Mouse (Mus musculus) adrenal gland, postnatal 36 days (tissue): ENCODE results near the gene Nfia. TPM values are rescaled to one million over a fixed set of nuclear protein-coding genes. Genes with fewer than 3 reads are reported as not detected.

Experiments
- DNase-seq, 2 experiments: peaks; one replicate each; pipeline ENCODE4 v3.0.0; 2021; ENCODE audit warnings: mixed read lengths in 1 of 2
- total RNA-seq, 2 experiments: library from RNA; stranded (reverse); gene quantifications; 2 replicates each; pipeline ENCODE4 v1.2.3; 2021

Nfia gene
- total RNA-seq, 2 experiments from 2014 or later: 124 to 204 TPM

DNA sequence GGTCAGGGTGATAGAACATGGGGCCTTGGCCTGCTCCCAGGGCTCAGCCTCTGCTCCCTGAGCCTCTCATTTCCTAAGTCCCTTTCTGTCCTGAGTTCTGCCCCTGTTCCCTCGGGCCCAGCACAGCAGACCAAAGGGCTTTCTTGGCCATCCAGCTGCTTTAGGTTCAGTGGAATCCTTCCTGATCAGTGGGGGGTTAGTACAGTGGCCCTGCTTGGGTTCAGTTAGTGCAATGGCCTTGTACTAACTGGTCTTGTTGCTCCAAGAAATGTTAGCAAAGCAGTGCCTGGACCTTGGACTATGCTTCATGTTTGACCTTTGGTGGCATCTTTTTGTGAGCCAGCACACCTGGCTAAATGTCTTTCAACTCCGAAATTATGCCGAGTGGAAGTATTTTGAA lies 66.1 kb downstream of the Nfia start:
- peak; percentile 36 to 46 for DNase-seq

DNA sequence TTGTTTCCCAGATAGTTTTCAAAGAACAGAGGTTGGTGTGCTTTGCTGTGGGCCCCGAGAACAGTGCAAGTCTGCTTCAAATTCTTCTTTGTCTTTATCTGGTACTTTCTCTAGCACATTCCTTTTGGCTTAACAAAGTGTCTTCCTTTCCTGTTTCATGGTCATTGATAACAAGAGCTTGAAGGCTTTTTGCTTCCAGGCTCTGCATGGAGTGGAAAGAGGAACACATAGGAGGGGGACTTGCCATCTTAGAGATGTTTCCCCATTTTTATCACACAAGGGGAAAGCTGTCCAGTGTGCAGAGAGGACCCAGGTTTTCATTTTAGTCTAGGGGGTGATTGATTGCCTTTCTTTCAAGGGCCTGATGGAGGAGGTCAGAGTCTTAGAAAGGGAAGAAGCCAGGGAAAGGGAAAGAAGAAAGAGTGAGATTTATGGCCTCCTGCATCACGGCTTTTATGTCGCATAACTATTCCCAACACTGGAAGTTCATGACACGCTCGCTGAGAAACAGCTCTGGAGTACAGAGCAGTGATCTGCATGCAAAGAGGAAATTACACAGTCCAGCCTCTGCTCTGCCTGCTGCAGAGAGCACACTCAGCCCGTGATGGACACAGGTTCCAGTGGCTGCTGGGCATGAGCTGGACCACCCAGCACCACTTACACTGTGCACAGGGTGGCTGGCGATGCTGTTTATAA lies 67.0 kb downstream of the Nfia start:
- no peak for DNase-seq

DNA sequence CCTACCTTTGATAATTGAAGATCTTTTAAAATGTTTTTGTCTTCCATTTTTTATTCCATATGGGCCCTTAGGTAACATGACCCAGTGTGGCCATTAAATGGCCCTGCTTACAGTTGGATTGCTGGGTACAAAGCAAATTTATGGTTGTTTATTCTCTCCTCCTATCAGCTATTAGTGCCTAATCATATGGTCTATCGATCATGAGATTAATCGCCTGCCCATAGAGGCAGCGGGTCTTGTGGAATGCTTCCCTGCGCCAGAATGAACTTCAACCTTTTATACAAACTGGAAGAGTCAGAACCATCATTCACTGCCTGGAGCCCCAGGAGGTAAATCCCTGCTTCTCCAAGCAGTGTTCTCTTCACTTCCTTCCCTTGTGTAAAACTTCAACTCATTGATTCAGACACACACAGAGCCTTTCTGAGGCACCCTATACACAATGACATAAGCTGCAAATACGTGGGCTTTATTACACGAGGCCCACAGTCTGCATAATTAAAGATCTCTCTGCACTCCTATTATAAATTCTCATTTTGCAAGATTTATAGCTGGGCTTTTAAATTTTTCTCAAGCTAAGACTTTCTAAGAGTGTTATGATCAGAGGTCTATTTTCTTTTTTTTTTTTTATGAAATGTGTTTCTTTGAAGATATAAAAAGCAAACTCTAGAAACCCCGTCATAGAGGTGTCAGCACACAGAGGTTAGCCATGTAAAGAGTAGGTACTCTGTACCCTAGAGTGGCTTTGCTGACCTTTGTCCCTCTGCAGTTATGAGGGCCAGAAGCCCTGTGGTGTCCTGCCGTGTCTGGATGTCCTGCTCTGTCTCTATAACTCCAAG lies 67.9 kb downstream of the Nfia start:
- no peak for DNase-seq

DNA sequence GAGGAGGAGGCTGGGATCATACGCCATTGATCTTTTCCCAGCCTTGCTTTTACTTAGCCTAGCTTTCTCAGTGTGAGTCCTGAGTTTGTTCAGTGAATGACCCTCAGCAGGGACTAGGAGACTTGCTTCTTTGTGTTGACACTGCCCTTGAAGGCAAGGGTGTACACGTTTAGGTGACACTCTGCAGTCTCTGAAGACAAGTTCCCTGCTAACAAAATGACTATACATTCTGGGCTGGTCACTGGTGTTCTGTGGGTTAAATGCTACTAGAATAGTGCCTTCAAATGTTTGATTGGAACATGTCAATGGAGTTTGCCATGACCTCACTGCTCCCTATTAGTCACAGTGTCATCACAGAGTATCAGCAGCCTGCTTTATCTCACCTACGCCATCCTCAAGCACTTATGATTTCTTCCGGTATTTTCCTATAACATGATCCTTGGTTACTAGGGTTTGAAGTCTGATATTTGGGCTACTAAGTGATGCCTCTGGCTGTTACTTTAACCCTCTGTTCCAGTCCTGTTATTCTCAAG lies 68.6 kb downstream of the Nfia start:
- DNase-seq: no peak

DNA sequence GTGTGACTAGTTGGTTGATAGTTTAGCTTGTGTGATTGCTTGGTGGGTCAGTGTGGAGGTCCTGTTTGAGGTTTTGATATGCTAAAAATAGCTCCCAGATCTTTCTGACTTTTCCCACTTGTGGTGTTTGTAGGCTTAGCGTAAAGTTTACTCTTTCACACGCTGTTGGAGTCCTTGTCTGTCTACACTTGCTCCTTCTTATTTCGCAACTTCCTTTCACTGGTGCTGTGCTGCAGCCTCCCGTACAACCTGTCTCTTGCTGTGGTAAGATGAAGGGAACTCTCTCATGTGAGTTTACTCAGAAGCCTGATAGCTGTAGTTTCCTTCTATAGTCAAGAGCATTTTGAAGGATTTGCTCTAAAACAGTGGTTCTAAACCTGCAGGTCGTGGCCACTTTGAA lies 69.2 kb downstream of the Nfia start:
- DNase-seq: no peak

DNA sequence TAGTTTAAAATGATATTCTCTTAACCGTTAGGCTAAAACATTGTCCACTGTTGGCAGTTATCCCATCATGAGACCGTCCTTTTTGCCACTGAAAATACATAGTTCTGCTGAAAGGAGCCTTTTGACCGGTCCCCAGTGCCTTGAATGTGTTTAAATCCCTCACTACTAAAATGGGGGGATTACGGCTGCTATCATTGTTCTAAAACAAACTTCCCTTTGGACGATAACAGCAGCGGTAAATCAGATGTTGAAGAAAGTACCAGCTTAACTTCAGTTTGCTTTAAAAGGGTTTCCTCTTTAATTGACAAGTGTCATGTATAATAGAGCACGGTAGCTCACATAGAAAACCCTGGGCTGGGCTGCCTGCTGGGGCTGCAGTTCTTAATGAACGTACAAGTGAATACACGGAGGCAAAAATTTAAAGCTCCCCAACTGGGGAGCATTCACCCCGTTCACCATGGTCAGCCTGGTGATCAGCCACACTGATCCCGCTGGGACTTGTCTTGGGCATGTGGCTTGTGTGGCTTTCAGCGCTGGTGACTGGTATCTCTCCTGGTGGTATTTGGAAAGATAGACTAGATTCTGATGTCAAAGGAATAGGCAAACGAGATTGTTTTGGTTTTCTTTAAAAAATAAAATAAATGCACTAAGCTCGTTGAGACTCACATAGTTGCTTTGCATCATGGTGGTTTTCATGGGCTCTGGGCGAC lies 71.6 kb downstream of the Nfia start:
- DNase-seq: no peak

DNA sequence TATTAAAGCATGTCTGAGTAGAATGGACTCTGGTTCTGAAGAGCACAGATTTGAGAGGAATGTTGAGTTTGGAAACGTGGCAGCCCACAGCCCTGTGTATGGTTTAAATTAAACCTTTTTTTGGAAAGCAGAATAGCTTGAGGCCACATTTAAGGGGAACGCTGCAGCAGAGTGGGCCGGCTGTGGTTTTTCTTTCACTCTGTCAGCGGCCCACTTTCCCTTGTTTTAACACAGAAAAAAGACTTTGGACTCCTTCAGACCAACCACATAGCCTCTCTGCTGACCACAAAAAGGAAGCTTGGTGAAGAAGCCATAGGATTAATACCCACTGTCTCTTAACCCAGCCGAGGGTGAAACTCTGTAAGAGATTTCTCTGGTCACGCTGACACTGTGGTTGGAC lies 72.4 kb downstream of the Nfia start:
- no peak for DNase-seq

DNA sequence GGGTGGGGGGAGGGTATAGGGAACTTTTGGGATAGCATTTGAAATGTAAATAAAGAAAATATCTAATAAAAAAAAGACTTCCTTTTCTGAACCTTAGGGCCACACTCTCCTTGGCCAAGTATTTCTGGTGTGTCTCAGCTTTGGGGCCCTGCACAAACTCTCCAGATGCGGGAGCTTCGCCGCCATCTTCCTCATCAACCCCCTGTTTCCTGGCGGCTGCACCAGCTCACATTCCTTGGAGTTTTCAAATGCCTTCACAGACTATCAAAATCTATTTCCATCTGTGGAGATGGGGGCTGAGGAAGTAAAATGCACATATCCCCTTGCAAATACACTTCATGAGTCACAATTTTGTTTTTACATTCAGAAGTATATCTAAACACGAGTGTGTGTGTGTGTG lies 75.1 kb downstream of the Nfia start:
- DNase-seq: no peak

DNA sequence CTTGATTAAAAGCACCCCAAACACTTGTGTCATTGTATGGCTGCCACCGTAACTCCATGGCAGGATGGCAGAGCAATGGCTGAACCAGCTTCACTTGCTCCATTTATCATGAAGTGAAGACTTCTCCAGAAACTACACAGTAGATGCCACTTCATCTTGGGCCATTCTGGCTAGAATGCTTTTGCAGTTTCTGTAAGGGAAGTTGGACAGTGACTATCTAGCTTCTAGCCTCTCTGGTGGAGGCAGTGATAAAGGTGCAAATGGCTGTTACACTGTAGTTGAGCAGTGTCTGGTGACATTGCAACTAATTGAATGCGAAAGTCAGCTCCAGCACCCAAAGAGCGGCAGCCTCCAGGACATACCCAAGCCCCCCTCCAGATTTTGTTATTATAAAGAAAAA lies 78.5 kb downstream of the Nfia start:
- DNase-seq: no peak

DNA sequence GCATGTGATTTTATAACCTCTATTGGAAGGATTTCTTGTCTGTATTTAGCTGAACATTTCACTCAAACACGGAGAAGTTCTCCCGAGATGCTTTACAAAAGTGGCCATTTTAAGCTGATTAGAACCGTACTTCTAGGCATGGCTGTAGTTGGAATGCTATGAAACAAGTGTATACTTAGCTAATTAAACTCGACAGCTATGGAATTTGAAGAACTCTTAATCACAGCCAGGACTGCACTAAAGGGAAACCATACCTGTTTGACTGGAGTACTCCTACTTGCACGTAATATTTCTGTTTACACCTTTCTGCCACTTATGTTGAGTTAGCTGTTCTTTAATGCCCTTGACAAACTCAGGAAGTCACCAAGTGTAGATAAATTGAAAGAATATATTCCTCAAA lies 79.2 kb downstream of the Nfia start:
- DNase-seq: no peak

DNA sequence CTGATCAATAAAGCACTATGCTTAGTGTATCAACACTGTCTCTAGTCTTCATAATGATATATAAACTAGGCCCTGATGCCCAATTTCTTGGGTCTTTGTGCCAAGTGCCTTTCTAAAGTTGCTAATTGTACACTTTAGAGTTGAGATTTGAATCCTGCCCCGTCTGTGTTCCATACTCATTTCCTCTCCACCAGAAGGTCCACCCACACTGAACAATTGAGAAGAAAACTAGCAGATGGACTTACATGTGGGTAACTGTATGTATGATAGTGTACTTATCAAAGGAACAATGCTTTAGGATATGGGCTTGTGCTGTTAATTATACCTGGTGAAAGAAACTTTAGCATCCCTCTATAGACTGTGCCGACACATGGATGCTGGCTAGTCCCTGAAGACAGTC lies 80.1 kb downstream of the Nfia start:
- DNase-seq: no peak

DNA sequence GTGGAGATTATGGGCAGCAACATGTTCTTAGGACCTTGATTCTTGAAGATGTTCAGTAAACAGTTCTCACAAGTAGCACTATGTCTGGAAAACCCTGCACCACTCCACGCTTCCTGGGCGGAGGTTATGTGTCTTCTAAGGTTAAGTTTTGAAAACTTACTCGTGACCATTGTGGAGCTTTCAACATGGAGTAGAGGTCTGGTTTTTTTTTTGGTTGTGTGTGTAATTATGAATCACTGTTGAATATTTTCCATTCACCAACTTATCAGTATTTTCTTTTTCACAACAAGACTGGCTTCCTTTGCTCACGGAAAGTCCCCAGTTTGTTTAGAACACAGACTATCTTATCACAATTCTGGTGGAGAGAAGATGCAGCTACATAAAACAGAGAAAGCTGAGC lies 82.2 kb downstream of the Nfia start:
- DNase-seq: no peak

DNA sequence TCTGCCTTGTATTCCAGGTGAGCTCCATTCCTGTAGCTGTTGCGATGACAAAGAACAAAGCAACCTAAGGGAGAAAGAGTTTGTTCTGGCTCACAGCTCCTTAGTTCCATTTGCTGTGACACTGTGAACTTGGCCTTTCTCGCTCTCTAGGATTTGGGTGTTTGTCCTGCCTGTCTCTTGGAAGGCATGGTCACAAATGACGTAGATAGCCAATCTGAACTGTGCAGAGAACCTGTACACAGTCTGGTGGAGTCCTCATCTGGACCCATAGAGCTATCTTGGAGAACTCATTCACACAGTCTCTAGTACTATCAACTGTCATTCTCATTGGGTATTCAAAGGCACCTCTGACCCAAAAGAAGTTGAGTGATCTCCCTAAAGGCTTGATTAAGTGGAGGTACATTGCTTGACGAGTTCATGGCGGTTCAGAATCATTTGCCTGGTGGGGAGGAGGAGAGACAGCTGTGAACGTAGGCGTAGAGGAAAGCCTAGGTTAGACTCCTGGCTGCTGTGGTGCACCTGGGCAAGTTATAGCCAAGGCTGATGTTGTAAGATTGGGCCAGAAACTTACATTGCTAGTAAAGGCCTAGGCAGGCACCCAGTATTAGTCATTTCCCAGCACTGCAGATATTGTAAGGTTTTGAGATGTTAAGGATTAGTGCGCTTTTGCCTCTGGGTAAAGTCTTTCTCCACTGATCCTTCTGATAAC lies 83.3 kb downstream of the Nfia start:
- DNase-seq: no peak

DNA sequence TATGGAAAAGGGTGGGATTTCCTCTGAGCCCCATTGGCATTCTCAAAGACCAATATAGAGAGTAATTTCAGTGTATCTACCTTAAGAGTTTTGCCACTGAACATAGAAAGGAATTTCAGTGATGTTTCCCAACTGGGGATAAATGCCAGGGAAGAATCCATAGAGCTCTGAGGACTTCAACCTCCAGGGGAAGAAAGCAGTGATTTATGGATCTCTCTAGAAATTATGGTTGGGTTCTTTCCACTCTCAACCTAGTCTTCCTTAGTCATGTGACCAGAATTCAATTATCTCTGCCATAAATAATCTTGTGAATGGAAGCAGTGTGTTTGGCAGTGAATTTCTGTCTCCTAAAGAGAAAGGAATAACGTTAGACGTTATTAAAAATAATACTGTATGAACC lies 85.0 kb downstream of the Nfia start:
- no peak for DNase-seq

DNA sequence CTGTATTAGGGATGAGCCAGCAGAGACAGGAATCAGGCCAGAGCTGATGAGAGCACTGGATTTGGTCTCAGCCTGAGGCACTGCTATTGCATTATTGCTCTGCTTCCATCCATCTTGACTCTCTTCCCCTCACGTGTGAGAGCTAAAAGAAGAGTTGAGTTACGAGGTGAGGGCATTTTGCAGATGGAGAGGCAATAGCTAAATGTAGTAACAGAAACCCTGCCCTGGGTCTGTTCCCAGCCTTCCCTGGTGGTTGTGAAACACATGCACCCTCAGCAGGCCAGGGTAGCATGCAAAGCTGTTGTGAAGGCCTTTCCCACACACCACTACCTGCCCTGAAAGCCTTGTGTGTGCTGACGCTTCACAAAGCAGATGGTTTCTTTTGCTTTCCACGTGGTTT lies 86.9 kb downstream of the Nfia start:
- DNase-seq: peak; percentile 32 to 44

DNA sequence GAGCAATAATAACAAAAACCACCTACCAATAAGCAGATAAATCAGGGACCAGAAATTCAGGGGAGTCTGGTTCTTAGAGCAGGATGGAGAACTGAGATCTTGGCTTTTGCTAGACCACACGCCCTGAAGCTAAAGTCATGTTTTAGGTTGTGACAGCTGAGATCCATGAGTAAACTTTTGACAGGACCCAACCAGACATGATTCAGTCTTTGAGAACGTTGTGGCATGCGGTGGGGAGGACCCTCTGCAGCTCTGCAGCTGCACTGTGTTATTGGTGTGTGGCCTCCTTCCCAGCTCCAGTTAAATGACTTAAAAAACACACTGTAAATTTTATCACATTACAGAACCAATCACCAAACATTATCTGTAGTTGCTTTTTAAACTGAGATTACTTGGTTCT lies 87.8 kb downstream of the Nfia start:
- no peak for DNase-seq

DNA sequence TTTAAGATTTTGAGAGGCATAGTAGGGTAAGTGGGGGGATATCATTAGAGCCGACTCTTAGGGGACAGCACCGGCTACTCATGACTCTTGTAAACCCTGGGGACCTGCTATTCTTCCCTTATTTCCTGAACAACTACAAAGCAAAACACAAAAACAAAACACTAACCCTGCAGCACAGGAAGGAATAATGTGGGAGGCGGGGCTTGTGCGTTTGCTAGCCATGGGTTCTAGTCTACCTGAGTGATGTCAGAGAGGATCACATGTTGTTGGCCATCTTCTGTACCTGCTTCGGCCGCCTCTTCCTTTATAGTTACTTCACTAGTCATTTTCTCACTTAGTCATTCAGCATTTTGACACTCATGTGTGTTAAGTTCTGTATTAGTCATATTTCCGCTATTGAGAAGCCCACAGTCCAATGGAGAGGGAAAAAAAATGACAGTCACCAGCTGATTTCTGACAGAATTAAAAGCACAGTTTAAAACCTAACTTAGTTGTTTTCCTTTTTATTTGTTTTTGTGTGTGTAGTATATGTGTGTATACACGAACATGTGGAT lies 88.3 kb downstream of the Nfia start:
- no peak for DNase-seq

DNA sequence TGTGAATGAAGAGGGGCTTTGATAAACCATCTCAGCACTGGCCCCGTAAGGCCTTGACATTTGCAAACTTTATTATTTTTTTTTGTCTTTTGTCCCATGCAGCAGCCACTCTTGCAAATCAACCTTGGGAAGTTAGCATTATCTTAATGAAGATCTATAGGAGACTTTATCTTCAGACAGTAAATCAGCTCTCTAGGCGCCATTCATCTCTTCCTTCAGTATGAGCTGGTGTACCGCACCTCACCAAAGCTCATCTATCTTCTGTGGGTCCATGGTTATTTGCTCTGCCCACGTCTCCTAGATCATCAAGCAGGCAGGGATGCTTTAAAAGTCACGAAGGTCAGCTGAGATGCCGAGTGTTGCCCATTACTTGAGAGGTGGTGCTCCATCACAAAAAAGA lies 89.8 kb downstream of the Nfia start:
- DNase-seq: no peak

DNA sequence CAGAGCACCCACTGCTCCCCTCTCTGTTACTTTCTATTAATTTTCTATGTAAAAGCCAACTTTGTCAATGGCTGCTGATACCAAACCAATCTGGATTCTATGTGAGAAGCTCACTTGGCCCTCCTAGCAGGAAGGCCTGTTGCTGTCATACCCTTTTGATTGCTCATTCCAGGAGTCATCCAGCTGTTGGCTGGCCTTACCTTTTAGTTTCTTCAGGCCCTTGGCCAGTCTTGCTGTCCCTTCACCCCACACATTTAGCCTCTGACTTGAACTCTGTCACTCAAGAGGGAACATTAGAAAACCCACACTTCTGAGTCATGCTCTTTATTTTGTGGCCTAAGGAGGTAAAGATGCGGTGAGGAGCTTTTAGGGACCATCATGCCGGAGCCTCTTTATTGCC lies 91.7 kb downstream of the Nfia start:
- no peak for DNase-seq

DNA sequence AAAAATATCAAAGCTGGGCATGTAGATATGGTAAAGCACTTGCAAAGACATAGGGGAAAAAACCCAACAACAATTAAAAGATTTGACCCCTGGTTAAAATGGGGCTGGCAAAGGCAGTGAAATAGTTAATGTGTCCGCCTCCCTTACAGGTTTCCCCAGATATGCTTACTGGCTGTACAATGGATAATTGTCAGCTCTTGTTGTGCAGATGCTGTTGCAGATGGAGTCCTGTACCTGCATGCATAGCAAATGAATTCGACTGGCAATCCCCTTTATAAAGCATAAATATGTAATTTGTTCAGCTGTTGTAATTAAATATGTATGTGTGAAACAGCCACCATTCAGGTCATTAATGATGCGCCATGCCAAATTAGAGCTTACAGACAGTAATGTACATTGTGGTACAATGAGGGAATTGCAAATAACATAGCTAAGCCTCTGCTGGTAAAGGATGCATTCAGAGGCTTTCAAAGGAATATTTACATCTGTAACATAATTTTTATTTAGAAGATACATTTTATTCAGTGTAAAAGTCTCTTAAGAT lies 92.9 kb downstream of the Nfia start:
- DNase-seq: no peak

DNA sequence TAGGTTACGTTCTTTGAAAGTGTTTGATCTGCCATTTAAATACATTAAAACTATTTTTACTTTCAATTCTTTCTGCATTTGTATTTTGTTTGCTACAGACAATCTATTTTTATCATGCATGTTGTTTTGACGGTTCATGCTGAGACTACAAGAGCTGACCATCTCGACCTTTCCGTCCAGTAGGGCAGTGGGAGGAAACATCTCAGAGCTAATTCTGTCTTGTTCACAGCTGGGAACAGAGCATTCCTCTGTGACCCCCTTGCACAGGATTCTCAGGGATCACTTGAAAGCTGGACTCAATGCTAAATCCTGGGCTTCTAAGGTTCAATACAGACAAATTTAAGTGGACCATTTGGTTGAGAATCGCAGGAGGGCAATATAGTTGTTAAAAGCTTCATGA lies 93.9 kb downstream of the Nfia start:
- DNase-seq: peak in 1 of 2 experiments; percentile 37
